Mouse (Mus musculus) myocyte (in vitro differentiated cells): ENCODE data around the gene Smim26.

Experiments
- POLR2A ChIP-seq: IDR thresholded peaks from one replicate; pipeline ENCODE4 v1.6.1; 2011; ENCODE audit warnings: low read depth, mild to moderate bottlenecking, control low read depth, moderate library complexity; ENCODE audit not compliant: insufficient read length
- POLR2AphosphoS2 ChIP-seq: IDR thresholded peaks from one replicate; pipeline ENCODE4 v1.6.1; 2011; ENCODE audit warnings: low read depth, control low read depth; ENCODE audit not compliant: insufficient read length
- TCF12 ChIP-seq: IDR thresholded peaks from one replicate; pipeline ENCODE4 v1.6.1; 2011; ENCODE audit warnings: mild to moderate bottlenecking, control low read depth; ENCODE audit not compliant: poor library complexity, insufficient read depth, severe bottlenecking

DNA sequence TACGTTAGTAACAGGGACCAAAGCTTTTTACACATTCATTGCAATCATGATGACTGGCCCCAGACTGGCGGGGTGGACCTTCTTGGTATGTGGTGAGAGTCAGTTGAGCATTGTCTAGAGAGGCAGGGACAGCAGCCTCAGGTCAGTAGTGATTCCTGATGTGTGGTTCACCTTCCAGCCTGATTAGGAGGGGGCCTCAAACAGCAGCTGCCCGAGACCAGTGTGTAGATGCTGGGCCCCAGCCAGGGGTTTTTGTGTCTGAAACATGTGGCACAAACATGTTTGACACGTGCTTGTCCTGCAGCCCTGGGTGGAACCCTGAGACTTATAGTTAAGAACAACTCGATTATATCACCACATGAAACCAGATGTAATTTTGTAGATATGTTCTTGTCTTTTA lies 40.4 kb downstream of the Smim26 start:
- TF ChIP-seq TCF12 (no peak), POLR2AphosphoS2 (no peak), POLR2A (no peak)
